Mouse (Mus musculus): Measurements from ENCODE around the gene Klhl12. TPM values are rescaled to one million over a fixed set of nuclear protein-coding genes. Genes with fewer than 3 reads are reported as not detected.

Gene Klhl12
- polyA plus RNA-seq, 1 experiment from 2014 or later: 29.3 TPM

DNA sequence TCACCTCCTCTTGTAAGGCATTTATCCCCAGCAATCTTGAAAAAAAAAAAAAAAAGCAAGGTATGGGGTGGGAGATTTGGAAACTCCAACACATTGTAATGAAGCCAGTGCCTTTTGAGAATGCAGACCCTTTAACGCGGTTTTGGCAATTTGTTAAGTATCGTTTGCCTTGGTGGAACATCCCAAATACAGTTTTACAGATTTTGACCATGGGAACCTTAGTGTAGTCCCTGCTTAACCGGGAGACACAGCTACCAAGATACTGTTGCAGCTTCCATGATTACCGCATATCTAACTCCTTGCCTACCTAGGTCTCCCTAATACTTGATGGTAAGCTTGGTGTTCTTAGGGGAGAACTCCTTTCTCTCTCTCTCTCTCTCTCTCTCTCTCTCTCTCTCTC, 729 bp downstream of the Klhl12 start:
- Histone ChIP-seq H3K4me2 (peak overlapping the region; percentile 89), H3K4me1 (peaks cover 7% of the 10 kb centered on the region), H3K36me3 (peaks cover 14% of the 10 kb centered on the region), H3K9me3 (no peaks in the 10 kb centered on the region), H3K27me3 (no peaks in the 10 kb centered on the region), H3K27ac (no peak overlapping the region), H3K4me3 (peak overlapping the region; percentile 87), H3K9ac (peak overlapping the region; percentile 92)
- 16% methylated on average over 5 of the region's 5 CpGs for WGBS
- ATAC-seq (ENCODE audit: borderline replicate concordance, extremely low read depth, low FRiP score, low TSS enrichment): no peak

DNA sequence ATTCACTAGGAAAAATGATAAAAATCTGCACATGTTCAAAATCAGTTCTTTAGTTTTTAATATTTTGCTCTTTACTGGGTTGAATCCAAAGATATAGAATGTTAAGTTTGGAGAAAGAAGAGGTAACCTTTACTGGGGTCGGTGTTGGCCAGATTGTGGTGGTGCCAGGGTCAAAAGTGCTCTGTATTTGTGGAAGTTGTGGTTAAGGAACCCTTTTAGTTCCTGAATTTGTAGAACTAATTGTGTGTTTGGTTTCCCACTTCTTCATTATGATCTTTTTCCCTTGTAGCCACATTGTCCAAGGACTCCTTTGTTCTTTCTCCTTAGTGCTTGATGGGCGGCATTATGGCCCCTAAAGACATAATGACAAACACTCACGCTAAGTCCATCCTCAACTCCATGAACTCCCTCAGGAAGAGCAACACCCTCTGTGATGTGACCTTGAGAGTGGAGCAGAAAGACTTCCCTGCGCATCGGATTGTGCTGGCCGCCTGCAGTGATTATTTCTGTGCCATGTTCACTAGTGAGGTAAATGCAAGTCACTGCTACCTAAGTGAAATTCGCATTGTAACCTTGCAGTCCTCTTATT, 2.9 kb downstream of the Klhl12 start:
- 93% methylated on average over 7 of the region's 7 CpGs for WGBS
- no peak overlapping the region for H3K9ac ChIP-seq
- ATAC-seq (ENCODE audit: borderline replicate concordance, extremely low read depth, low FRiP score, low TSS enrichment): no peak

DNA sequence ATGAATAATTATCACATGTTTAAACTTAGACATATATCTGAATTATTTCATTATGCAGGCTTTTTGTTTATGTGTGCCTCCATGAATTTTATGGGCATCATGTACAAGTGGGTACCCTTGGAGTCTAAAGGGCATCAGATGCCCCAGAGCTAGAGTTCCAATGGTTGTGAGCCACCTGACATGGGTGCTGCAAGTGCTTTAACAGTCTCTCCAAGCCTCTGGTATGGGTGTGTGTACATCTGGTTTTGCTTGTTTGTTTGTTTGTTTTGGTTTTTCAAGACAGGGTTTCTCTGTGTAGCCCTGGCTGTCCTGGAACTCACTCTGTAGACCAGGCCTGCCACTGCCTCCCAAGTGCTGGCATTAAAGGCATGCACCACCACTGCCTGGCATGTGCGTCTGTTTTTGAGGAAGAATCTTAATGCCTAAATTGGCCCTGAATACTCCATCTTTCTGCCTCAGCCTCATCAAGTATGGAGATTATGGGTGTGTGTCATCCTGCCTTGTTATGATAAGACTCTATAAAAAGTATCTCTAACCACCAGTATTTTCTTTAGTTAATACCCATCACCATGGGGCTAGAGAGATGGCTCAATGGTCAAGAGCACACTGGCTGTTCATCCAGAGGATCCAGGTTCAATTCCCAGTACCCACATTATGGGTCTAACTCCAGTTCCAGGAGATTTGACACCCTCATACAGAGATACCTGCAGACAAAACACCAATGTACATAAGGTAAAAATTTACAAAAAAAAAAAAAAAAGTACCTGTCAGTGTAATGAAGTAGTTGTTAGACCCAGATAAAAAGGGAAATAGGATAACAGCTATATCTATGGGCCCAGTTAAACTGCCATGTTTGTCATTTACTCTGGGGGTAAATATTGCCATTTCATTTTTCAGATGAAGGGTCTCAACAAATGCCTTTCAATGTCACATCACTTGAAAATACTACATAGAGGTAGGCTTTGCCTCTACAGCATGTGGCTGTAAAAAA, 5.3 kb downstream of the Klhl12 start:
- no peak for ATAC-seq (ENCODE audit: borderline replicate concordance, extremely low read depth, low FRiP score, low TSS enrichment)
- Histone ChIP-seq H3K9me3 (no peaks in the 10 kb centered on the region), H3K36me3 (peaks cover 42% of the 10 kb centered on the region), H3K4me2 (no peak overlapping the region), H3K4me3 (no peak overlapping the region), H3K4me1 (peaks cover 7% of the 10 kb centered on the region), H3K27ac (no peak overlapping the region), H3K27me3 (no peaks in the 10 kb centered on the region), H3K9ac (no peak overlapping the region)
- 84% methylated on average over 1 of the region's 1 CpGs for WGBS

More for the DNA sequence above, 2.9 kb downstream of the Klhl12 start:
- H3K27ac ChIP-seq: no peak overlapping the region
- no peak overlapping the region for H3K4me3 ChIP-seq
- no peaks in the 10 kb centered on the region for H3K27me3 ChIP-seq
- H3K9me3 ChIP-seq: no peaks in the 10 kb centered on the region
- peaks cover 27% of the 10 kb centered on the region for H3K36me3 ChIP-seq
- no peak overlapping the region for H3K4me2 ChIP-seq
- H3K4me1 ChIP-seq: peaks cover 7% of the 10 kb centered on the region

GRCm38 (mm10) chr1:134484623-134485022, 29.3 kb downstream of the Klhl12 start:
- H3K9me3 ChIP-seq: no peaks in the 10 kb centered on the region
- ATAC-seq (ENCODE audit: borderline replicate concordance, extremely low read depth, low FRiP score, low TSS enrichment): no peak
- H3K4me3 ChIP-seq: no peak overlapping the region
- 90% methylated on average over 2 of the region's 2 CpGs for WGBS
- H3K27ac ChIP-seq: no peak overlapping the region
- H3K4me2 ChIP-seq: no peak overlapping the region
- H3K4me1 ChIP-seq: no peaks in the 10 kb centered on the region
- H3K27me3 ChIP-seq: no peaks in the 10 kb centered on the region
- peaks cover 60% of the 10 kb centered on the region for H3K36me3 ChIP-seq
- H3K9ac ChIP-seq: no peak overlapping the region

DNA sequence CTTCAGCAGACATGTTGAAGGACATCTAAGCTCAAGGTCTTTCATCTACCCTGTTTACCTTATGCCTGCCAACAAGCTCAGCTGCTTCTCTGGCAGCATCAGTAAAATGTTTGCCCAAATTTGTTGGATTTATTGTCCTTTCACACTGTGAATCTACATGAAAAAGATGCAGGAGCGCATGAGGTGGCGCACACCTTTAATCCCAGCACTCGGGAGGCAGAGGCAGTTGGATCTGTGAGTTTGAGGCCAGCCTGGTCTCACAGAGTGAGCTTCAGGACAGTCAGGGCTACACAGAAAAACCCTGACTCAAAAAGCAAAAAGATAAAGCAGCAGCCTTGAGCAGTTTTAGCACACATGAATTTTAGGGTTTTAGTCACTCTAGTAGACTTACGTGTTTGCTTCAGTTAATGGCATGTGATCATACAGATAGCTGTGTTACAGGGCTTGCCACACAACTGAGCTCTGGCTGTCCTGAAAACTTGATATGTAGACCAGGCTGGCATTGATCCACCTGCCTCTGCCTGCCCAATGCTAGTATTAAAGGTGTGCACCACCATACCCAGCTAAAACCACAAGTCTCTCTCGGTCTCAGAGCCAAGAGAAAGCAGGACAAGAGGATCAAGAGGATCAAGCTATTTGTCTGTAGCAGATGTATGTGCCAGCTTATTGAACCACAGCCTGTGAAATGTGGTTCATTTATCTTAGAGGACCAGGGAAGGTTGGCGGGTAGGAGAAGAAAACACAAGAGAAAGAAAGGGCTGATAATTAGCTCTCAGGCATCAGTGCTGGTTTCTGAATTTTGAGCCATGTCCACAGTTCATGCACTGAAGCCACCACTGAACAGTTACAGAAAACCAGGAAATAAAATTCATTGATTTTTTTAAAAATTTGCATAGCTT, 35.8 kb downstream of the Klhl12 start:
- WGBS: 91% methylated on average over 6 of the region's 6 CpGs
- ATAC-seq (ENCODE audit: borderline replicate concordance, extremely low read depth, low FRiP score, low TSS enrichment): no peak
- H3K4me3 ChIP-seq: no peak overlapping the region
- no peaks in the 10 kb centered on the region for H3K9me3 ChIP-seq
- no peak overlapping the region for H3K27ac ChIP-seq
- H3K27me3 ChIP-seq: no peaks in the 10 kb centered on the region
- peaks cover 37% of the 10 kb centered on the region for H3K36me3 ChIP-seq
- H3K9ac ChIP-seq: no peak overlapping the region
- H3K4me1 ChIP-seq: peaks cover 13% of the 10 kb centered on the region
- H3K4me2 ChIP-seq: no peak overlapping the region

DNA sequence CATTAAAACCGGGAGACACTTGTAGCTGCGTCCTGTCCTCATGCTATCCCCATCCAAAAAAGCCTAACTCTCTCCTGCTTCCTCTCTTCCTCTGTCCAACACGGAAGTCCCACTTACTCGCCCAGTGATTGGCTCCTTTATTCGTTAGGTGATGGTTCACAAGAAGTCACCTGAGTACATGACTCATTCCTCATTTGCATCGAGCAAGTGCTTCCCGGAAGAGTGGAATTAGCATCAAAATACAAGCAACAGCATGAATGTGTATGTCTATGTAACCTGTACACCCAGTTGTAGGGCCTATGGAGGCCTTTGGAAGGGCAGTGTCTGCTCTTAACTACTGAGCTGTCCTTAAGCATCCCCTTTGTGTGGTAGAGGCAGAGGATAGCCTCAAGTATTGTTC, 36.9 kb downstream of the Klhl12 start:
- Histone ChIP-seq H3K4me2 (no peak overlapping the region), H3K9ac (no peak overlapping the region), H3K36me3 (peaks cover 34% of the 10 kb centered on the region), H3K4me1 (peaks cover 15% of the 10 kb centered on the region), H3K27me3 (no peaks in the 10 kb centered on the region), H3K4me3 (no peak overlapping the region), H3K27ac (no peak overlapping the region), H3K9me3 (no peaks in the 10 kb centered on the region)
- ATAC-seq (ENCODE audit: borderline replicate concordance, extremely low read depth, low FRiP score, low TSS enrichment): no peak
- WGBS: 70% methylated on average over 7 of the region's 7 CpGs

- H3K4me3 ChIP-seq: no peak overlapping the region
- peaks cover 23% of the 10 kb centered on the region for H3K36me3 ChIP-seq
- no peak overlapping the region for H3K9ac ChIP-seq
- peaks cover 15% of the 10 kb centered on the region for H3K4me1 ChIP-seq
- no peaks in the 10 kb centered on the region for H3K9me3 ChIP-seq
- ATAC-seq (ENCODE audit: borderline replicate concordance, extremely low read depth, low FRiP score, low TSS enrichment): no peak
- peak overlapping the region; percentile 68; the same call in 1 of the 2 replicates for H3K4me2 ChIP-seq
- no peak overlapping the region for H3K27ac ChIP-seq
- H3K27me3 ChIP-seq: no peaks in the 10 kb centered on the region
- 72% methylated on average over 2 of the region's 2 CpGs for WGBS
Observed at GRCm38 (mm10) chr1:134493496-134493895, 38.2 kb downstream of the Klhl12 start.

DNA sequence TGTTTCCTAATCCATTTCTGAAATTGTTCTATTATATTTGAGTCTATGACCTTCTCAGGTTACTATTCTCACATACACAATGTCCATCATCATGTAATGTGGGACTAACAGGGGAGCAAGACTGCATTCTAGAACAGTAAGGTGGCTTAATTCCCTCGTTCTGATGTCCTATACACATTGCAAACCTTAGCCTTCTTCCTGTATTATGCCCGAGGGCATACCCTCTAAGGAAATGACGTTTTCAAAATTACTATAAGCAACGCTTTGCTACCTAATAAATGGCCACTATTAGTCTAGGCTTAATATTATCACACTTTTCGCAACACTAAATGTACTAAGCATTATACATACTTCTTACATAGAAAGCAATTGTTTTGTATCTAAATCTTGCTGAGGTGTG, 38.6 kb downstream of the Klhl12 start:
- 11% methylated on average over 5 of the region's 5 CpGs for WGBS

DNA sequence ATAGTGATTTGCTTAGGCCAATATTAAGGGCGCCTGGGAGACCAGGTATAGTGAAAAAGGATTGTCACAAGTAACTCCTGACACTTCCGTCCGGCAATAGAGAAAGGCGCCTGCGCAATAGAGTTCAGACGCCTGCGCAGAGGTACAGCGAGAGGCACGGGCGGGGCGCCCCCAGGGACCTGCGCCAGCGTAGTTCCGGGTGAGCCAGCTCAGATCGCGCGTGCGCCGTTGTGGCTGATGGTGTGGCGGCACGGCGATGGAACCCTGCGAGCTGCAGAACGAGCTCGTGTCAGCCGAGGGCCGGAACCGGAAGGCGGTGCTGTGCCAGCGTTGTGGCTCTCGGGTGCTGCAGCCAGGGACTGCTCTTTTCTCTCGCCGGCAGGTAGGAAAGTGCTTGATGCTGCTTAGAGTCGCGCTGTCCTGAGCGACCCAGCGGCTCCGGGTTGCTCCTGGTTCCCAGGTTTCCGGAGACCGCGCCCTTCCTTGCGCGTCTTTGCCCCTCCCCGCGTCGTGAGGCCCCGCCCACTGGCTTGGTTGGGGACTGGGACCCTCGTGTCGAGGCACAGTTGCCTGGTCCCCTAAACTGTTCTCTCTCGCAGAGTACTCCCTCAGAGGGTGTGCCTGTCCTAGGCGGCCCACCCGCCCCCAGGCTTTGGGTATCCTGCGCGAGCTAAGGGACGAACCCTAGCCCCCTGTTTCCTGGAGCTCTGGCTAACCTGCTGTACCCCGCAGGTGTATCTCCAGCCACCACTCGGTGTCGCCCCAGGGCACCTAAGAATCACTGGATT, 39.3 kb downstream of the Klhl12 start, which contains the start of gene Rabif:
Rabif (plus strand) TSS at position 221 of the 788 bp plus-strand sequence.
- peak; percentile 98 for ATAC-seq (ENCODE audit: borderline replicate concordance, extremely low read depth, low FRiP score, low TSS enrichment)
- Histone ChIP-seq H3K9me3 (no peaks in the 10 kb centered on the region), H3K27ac (peak within 1 kb of the TSS; percentile 95), H3K27me3 (no peaks in the 10 kb centered on the region), H3K9ac (peak within 1 kb of the TSS; percentile 65), H3K4me3 (peak within 1 kb of the TSS; percentile 83), H3K4me1 (peaks cover 15% of the 10 kb centered on the region), H3K4me2 (peak within 1 kb of the TSS; percentile 68), H3K36me3 (peaks cover 12% of the 10 kb centered on the region; the same call in 1 of the 2 replicates)
- 0% methylated on average over 58 of the region's 58 CpGs for WGBS

More for the DNA sequence above, 38.6 kb downstream of the Klhl12 start:
- Histone ChIP-seq H3K9me3 (no peaks in the 10 kb centered on the region), H3K4me1 (peaks cover 15% of the 10 kb centered on the region), H3K9ac (peak overlapping the region; percentile 61; the same call in 1 of the 2 replicates), H3K4me3 (peak overlapping the region; percentile 83), H3K4me2 (peak overlapping the region; percentile 68), H3K36me3 (peaks cover 18% of the 10 kb centered on the region), H3K27ac (peak overlapping the region; percentile 95), H3K27me3 (no peaks in the 10 kb centered on the region)
- ATAC-seq (ENCODE audit: borderline replicate concordance, extremely low read depth, low FRiP score, low TSS enrichment): peak; percentile 4; the same call in 1 of the 2 replicates

DNA sequence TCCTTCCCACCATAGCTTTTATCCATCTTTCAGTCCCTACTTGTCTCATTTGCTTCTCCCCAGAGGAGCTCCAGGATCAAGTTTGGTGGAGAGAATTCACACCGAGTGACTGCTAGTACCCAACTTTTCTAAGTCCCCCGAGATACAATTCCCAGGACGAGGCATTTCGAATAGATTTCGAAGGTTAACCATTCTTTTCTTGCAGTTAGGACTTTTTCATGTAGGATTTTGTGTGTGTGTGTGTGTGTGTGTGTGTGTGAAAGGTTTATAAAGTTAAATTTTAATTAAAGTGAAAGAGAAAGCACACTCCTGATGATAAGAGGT, 39.8 kb downstream of the Klhl12 start:
- H3K4me3 ChIP-seq: peak overlapping the region; percentile 83
- H3K4me1 ChIP-seq: peaks cover 15% of the 10 kb centered on the region
- 17% methylated on average over 5 of the region's 5 CpGs for WGBS
- no peaks in the 10 kb centered on the region for H3K27me3 ChIP-seq
- peak overlapping the region; percentile 68 for H3K4me2 ChIP-seq
- peak overlapping the region; percentile 65 for H3K9ac ChIP-seq
- no peaks in the 10 kb centered on the region for H3K9me3 ChIP-seq
- H3K36me3 ChIP-seq: peaks cover 6% of the 10 kb centered on the region; the same call in 1 of the 2 replicates
- peak overlapping the region; percentile 95; the same call in 1 of the 2 replicates for H3K27ac ChIP-seq
- no peak for ATAC-seq (ENCODE audit: borderline replicate concordance, extremely low read depth, low FRiP score, low TSS enrichment)

DNA sequence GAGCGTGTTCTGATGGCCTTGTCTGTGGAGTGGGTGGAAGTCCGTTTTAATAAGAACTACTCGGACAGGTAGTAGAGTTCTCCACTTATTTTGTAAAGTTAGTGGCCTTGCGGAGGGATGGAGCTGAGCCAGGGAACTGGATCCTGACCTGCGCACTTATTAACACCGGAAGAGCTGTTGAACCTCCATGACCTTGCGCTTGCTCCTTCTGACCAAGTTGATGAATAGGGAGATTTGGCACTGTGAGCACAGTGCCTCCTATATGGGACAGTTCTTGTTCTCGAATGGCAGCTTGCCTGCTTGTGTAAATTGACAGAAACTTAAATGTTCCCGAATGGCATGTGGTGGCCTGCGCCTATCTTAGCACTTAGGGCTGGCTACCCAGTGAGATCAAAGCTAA, 40.7 kb downstream of the Klhl12 start:
- Histone ChIP-seq H3K4me3 (no peak overlapping the region), H3K9ac (no peak overlapping the region), H3K27ac (no peak overlapping the region), H3K27me3 (no peaks in the 10 kb centered on the region), H3K9me3 (no peaks in the 10 kb centered on the region), H3K36me3 (peaks cover 5% of the 10 kb centered on the region; the same call in 1 of the 2 replicates), H3K4me1 (peaks cover 15% of the 10 kb centered on the region), H3K4me2 (peak overlapping the region; percentile 68)
- 62% methylated on average over 10 of the region's 10 CpGs for WGBS
- ATAC-seq (ENCODE audit: borderline replicate concordance, extremely low read depth, low FRiP score, low TSS enrichment): no peak

Measured in lung, embryonic 15.5 days (tissue).